Mouse (Mus musculus): Measurements from ENCODE around the gene Sox6. TPM values are rescaled to one million over a fixed set of nuclear protein-coding genes. Genes with fewer than 3 reads are reported as not detected.

Sox6 gene
- total and polyA plus RNA-seq, 2 experiments from 2014 or later = 30.8 to 47.6 TPM

GRCm38 (mm10) chr7:115844431-115844830, 194.2 kb downstream of the Sox6 start:
- DNase-seq (ENCODE audit: low spot score) = no peak
- no peaks in the 10 kb centered on the region for H3K27me3 ChIP-seq (ENCODE audit: insufficient read depth, low read length)
- H3K36me3 ChIP-seq (ENCODE audit: insufficient read depth, low read length) = no peaks in the 10 kb centered on the region
- 91% methylated on average over 6 of the region's 6 CpGs for WGBS
- H3K4me1 ChIP-seq (ENCODE audit: insufficient read depth, low read length) = no peaks in the 10 kb centered on the region
- H3K27ac ChIP-seq (ENCODE audit: low read depth, low read length) = no peak overlapping the region
- no peak for ATAC-seq (ENCODE audit: low FRiP score)
- H3K9me3 ChIP-seq (ENCODE audit: low read length) = no peaks in the 10 kb centered on the region
- no peak overlapping the region for H3K4me3 ChIP-seq (ENCODE audit: low read depth, low read length)
- no peak overlapping the region for H3K9ac ChIP-seq (replicated peaks; ENCODE audit: low read length, poor library complexity, severe bottlenecking)
- H3K4me2 ChIP-seq (ENCODE audit: low read depth, low read length, poor library complexity, severe bottlenecking) = no peak overlapping the region
- TF ChIP-seq CTCF (IDR thresholded peaks at IDR 0.05) = no peak

DNA sequence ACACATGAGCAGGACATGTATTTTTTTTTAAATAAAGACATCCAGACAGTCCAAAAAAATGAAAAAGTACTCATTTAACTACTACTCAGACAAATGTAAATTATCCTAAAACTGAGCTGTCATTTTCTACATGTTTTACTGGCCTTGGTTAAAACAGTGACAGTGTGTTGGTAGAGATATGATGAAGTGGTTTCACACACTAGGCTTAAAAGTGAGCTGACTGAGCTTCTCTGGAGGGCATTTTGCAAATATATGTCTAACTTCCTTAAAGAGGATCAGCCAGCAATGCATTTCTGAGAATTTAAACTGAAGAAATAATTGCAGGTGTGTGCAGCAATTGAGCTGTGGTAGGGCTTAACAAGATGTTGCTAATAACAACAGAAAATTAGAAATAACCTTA, 196.3 kb downstream of the Sox6 start:
- no peak overlapping the region for H3K4me2 ChIP-seq (ENCODE audit: low read depth, low read length, poor library complexity, severe bottlenecking)

DNA sequence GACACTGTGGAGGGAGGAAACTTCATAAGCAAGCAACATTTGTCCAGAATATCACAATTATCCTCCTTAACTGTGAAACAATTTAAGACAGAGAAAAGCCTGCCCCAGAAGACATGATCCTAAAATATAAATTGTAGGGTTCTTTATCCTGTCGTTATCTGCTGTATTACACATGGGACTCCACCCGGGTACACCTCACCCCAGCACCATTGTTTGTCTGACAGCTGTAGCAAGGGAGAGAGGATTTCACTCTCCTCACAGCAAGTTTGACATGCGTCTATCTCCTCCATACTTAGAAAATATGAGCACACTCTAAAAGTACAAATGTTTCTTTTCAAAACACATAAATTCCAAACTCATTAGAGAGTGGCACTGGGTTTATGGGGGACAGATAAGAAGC, 198.0 kb downstream of the Sox6 start:
- DNase-seq (ENCODE audit: low spot score) = no peak
- Histone ChIP-seq H3K9ac (replicated peaks; ENCODE audit: low read length, poor library complexity, severe bottlenecking) (no peak overlapping the region), H3K27me3 (ENCODE audit: insufficient read depth, low read length) (no peaks in the 10 kb centered on the region), H3K9me3 (ENCODE audit: low read length) (no peaks in the 10 kb centered on the region), H3K4me2 (ENCODE audit: low read depth, low read length, poor library complexity, severe bottlenecking) (no peak overlapping the region), H3K4me3 (ENCODE audit: low read depth, low read length) (no peak overlapping the region), H3K36me3 (ENCODE audit: insufficient read depth, low read length) (no peaks in the 10 kb centered on the region), H3K27ac (ENCODE audit: low read depth, low read length) (no peak overlapping the region), H3K4me1 (ENCODE audit: insufficient read depth, low read length) (no peaks in the 10 kb centered on the region)
- 59% methylated on average over 3 of the region's 3 CpGs for WGBS
- no peak for TF ChIP-seq CTCF (IDR thresholded peaks at IDR 0.05)
- no peak for ATAC-seq (ENCODE audit: low FRiP score)

More for the DNA sequence above, 196.3 kb downstream of the Sox6 start:
- Histone ChIP-seq H3K36me3 (ENCODE audit: insufficient read depth, low read length) (no peaks in the 10 kb centered on the region), H3K4me3 (ENCODE audit: low read depth, low read length) (no peak overlapping the region), H3K9me3 (ENCODE audit: low read length) (no peaks in the 10 kb centered on the region), H3K4me1 (ENCODE audit: insufficient read depth, low read length) (no peaks in the 10 kb centered on the region), H3K27ac (ENCODE audit: low read depth, low read length) (no peak overlapping the region), H3K9ac (replicated peaks; ENCODE audit: low read length, poor library complexity, severe bottlenecking) (no peak overlapping the region), H3K27me3 (ENCODE audit: insufficient read depth, low read length) (no peaks in the 10 kb centered on the region)
- TF ChIP-seq CTCF (IDR thresholded peaks at IDR 0.05) = no peak
- DNase-seq (ENCODE audit: low spot score) = no peak
- ATAC-seq (ENCODE audit: low FRiP score) = no peak

GRCm38 (mm10) chr7:115835005-115835404, 203.6 kb downstream of the Sox6 start:
- Histone ChIP-seq H3K4me2 (ENCODE audit: low read depth, low read length, poor library complexity, severe bottlenecking) (no peak overlapping the region), H3K36me3 (ENCODE audit: insufficient read depth, low read length) (no peaks in the 10 kb centered on the region), H3K9ac (replicated peaks; ENCODE audit: low read length, poor library complexity, severe bottlenecking) (no peak overlapping the region), H3K4me1 (ENCODE audit: insufficient read depth, low read length) (0 out of 2 replicates have a peak, but pooled peaks cover 3% of the 10 kb centered on the region), H3K9me3 (ENCODE audit: low read length) (no peaks in the 10 kb centered on the region), H3K4me3 (ENCODE audit: low read depth, low read length) (no peak overlapping the region), H3K27ac (ENCODE audit: low read depth, low read length) (no peak overlapping the region), H3K27me3 (ENCODE audit: insufficient read depth, low read length) (0 out of 2 replicates have a peak, but pooled peaks cover 3% of the 10 kb centered on the region)
- DNase-seq (ENCODE audit: low spot score) (no peak), ATAC-seq (ENCODE audit: low FRiP score) (no peak)
- whole genome bisulfite sequencing = 84% methylated on average over 3 of the region's 3 CpGs
- no peak for TF ChIP-seq CTCF (IDR thresholded peaks at IDR 0.05)

GRCm38 (mm10) chr7:115833701-115834100, 204.9 kb downstream of the Sox6 start:
- Histone ChIP-seq H3K4me2 (ENCODE audit: low read depth, low read length, poor library complexity, severe bottlenecking) (no peak overlapping the region), H3K27me3 (ENCODE audit: insufficient read depth, low read length) (0 out of 2 replicates have a peak, but pooled peaks cover 3% of the 10 kb centered on the region), H3K9ac (replicated peaks; ENCODE audit: low read length, poor library complexity, severe bottlenecking) (no peak overlapping the region), H3K9me3 (ENCODE audit: low read length) (no peaks in the 10 kb centered on the region), H3K4me1 (ENCODE audit: insufficient read depth, low read length) (0 out of 2 replicates have a peak, but pooled peaks cover 3% of the 10 kb centered on the region), H3K27ac (ENCODE audit: low read depth, low read length) (no peak overlapping the region), H3K36me3 (ENCODE audit: insufficient read depth, low read length) (no peaks in the 10 kb centered on the region), H3K4me3 (ENCODE audit: low read depth, low read length) (no peak overlapping the region)
- DNase-seq (ENCODE audit: low spot score) (no peak), ATAC-seq (ENCODE audit: low FRiP score) (no peak)
- WGBS = 29% methylated on average over 3 of the region's 3 CpGs
- TF ChIP-seq CTCF (IDR thresholded peaks at IDR 0.05) = no peak

DNA sequence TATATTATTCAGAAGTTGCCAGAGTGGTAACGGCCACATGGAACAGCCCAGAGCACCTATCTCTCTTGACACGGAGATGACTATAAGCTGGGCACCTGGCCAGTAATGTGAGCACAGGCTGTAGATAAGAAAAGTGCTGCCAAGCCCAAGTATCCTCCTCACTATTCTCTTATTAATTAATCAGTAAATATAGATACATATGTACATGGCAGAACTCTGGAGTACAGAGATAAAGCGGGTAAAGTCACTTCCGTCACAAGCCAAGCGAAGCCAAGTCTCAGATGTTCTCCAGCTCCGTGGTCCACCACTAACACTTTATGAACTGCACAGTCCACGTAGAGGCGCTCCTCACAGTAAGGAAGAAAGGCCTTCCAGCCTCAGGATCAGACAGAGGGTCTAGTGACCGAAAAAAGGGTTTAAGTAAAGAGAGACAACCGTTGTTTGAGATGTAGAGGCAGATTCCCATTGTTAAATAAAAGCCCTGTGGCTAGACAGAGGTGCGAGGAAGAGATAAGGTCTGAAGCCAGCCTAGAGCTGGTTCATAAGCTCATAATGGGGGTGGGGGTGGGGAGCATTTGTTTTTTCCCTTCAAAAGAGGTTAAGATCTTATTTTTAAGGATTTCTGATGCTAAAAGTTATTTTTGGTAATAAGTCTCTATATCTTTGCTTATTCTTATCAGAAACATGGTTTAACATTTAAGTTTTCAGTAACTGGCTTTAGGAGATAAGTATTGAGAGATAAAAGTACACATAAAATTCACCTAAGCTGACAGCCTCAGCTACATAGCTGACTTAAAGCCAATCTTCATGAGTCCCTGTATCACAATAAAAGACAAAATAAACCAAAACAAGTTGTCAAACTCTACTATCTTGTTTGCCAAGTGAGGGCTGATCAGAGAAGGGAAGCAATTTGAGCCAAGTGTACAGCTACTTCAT, 207.4 kb downstream of the Sox6 start:
- Histone ChIP-seq H3K9me3 (ENCODE audit: low read length) (no peaks in the 10 kb centered on the region), H3K4me1 (ENCODE audit: insufficient read depth, low read length) (0 out of 2 replicates have a peak, but pooled peaks cover 3% of the 10 kb centered on the region), H3K27ac (ENCODE audit: low read depth, low read length) (no peak overlapping the region), H3K9ac (replicated peaks; ENCODE audit: low read length, poor library complexity, severe bottlenecking) (no peak overlapping the region), H3K4me3 (ENCODE audit: low read depth, low read length) (no peak overlapping the region), H3K36me3 (ENCODE audit: insufficient read depth, low read length) (no peaks in the 10 kb centered on the region), H3K27me3 (ENCODE audit: insufficient read depth, low read length) (0 out of 2 replicates have a peak, but pooled peaks cover 3% of the 10 kb centered on the region), H3K4me2 (ENCODE audit: low read depth, low read length, poor library complexity, severe bottlenecking) (no peak overlapping the region)
- DNase-seq (ENCODE audit: low spot score) (no peak), ATAC-seq (ENCODE audit: low FRiP score) (no peak)
- TF ChIP-seq CTCF (IDR thresholded peaks at IDR 0.05) = no peak
- 76% methylated on average over 11 of the region's 11 CpGs for WGBS
